Mouse (Mus musculus): ENCODE measurements at regions not wholly inside any gene's neighbourhood (a gene's known extent, or its start where the extent isn't known, plus 50 kb on each side); places are given as distances from the start of the nearest gene placed in this dataset.
"Not testable (repeated sequence)": the region's sequence is repeated elsewhere in the genome, so short reads cannot be mapped to it uniquely, and the experiment has no call there.

GRCm38 (mm10) chr10:20891426-20891825, 60.9 kb upstream of the Ahi1 start:
- in situ Hi-C loops (cut with MboI, MseI): no loop called here

GRCm38 (mm10) chr10:20883618-20884017, 68.7 kb upstream of the Ahi1 start:
- in situ Hi-C loops (cut with MboI, MseI): no loop called here

GRCm38 (mm10) chr10:20882599-20882998, 69.7 kb upstream of the Ahi1 start:
- in situ Hi-C loops (cut with MboI, MseI): no loop called here

- in situ Hi-C loops (cut with MboI, MseI): no loop called here
Observed at GRCm38 (mm10) chr10:20880251-20880650, 72.1 kb upstream of the Ahi1 start.

GRCm38 (mm10) chr10:20879482-20879881, 72.9 kb upstream of the Ahi1 start:
- in situ Hi-C loops (cut with MboI, MseI): no loop called here

GRCm38 (mm10) chr10:20867076-20867475, 85.3 kb upstream of the Ahi1 start:
- in situ Hi-C loops (cut with MboI, MseI): no loop called here

- in situ Hi-C loops (cut with MboI, MseI): no loop called here
Observed at GRCm38 (mm10) chr10:20865031-20865430, 87.3 kb upstream of the Ahi1 start.

GRCm38 (mm10) chr10:20857413-20857812, 94.9 kb upstream of the Ahi1 start:
- in situ Hi-C loops (cut with MboI, MseI): loop anchor here (5.0 kb wide), 1 partner anchor 40 kb away; no protein-coding TSS in a partner anchor

- in situ Hi-C loops (cut with MboI, MseI): loop anchor here (5.0 kb wide), 1 partner anchor 43 kb away; no protein-coding TSS in a partner anchor
Observed at GRCm38 (mm10) chr10:20854621-20855363, 97.6 kb upstream of the Ahi1 start.

- in situ Hi-C loops (cut with MboI, MseI): no loop called here
Observed at GRCm38 (mm10) chr10:20847287-20847686, 105.1 kb upstream of the Ahi1 start.

GRCm38 (mm10) chr10:20843277-20843676, 109.1 kb upstream of the Ahi1 start:
- in situ Hi-C loops (cut with MboI, MseI): no loop called here

GRCm38 (mm10) chr10:20842131-20842530, 110.2 kb upstream of the Ahi1 start:
- in situ Hi-C loops (cut with MboI, MseI): no loop called here

GRCm38 (mm10) chr10:20841430-20842040, 110.8 kb upstream of the Ahi1 start:
- in situ Hi-C loops (cut with MboI, MseI): no loop called here

- in situ Hi-C loops (cut with MboI, MseI): no loop called here
Observed at GRCm38 (mm10) chr10:20838685-20839425, 113.5 kb upstream of the Ahi1 start.

- in situ Hi-C loops (cut with MboI, MseI): not testable (repeated sequence)
Observed at GRCm38 (mm10) chr10:20836816-20837215, 111.9 kb upstream of the Pde7b start.

- in situ Hi-C loops (cut with MboI, MseI): no loop called here
Observed at GRCm38 (mm10) chr10:20834806-20835575, 110.1 kb upstream of the Pde7b start.

GRCm38 (mm10) chr10:20828304-20828703, 103.4 kb upstream of the Pde7b start:
- in situ Hi-C loops (cut with MboI, MseI): no loop called here

GRCm38 (mm10) chr10:20827473-20827872, 102.6 kb upstream of the Pde7b start:
- in situ Hi-C loops (cut with MboI, MseI): no loop called here

GRCm38 (mm10) chr10:20818548-20818947, 93.7 kb upstream of the Pde7b start:
- in situ Hi-C loops (cut with MboI, MseI): no loop called here

- in situ Hi-C loops (cut with MboI, MseI): loop anchor here (10.0 kb wide), 1 partner anchor 105 kb away; no protein-coding TSS in a partner anchor
Observed at GRCm38 (mm10) chr10:20799792-20800191, 74.9 kb upstream of the Pde7b start.

- in situ Hi-C loops (cut with MboI, MseI): no loop called here
Observed at GRCm38 (mm10) chr10:20798400-20798799, 73.5 kb upstream of the Pde7b start.

GRCm38 (mm10) chr10:20793956-20794355, 69.1 kb upstream of the Pde7b start:
- in situ Hi-C loops (cut with MboI, MseI): no loop called here
